Mouse (Mus musculus): ENCODE results near the gene Pten. TPM values are rescaled to one million over a fixed set of nuclear protein-coding genes. Genes with fewer than 3 reads are reported as not detected.

The Pten gene
- polyA plus RNA-seq, 1 experiment from 2014 or later: 49.1 TPM

DNA sequence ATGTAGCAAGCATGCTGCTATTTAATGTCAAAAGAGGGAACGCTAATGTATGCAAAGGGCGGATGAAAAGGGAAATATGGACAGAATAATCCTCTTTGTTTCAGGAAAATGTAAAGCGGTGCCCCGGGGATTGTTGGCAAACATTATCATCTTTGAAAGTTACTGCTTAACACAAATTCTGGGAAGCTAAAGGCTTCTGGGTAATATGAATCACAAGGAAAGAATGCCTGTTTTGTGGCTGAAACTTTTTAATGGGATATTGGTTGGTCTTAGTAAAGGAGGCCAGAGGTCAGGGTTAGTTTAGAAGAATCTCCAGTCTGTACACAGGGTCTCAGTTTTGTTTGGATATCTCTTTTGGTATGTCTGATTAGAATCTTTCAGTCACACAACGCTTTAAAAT lies 87.2 kb downstream of the Pten start:
- DNase-seq (ENCODE audit: low read depth, low spot score) (no peak), ATAC-seq (no peak)
- ChIA-PET POLR2A (no interaction called here), CTCF (no interaction called here)
- in situ Hi-C loops (cut with MboI; ENCODE audit: low pct_unique_long_range_greater_than_20kb): no loop called here
- TF ChIP-seq CTCF (IDR thresholded peaks at IDR 0.05): no peak
- H3K27me3 ChIP-seq: no peaks in the 10 kb centered on the region

DNA sequence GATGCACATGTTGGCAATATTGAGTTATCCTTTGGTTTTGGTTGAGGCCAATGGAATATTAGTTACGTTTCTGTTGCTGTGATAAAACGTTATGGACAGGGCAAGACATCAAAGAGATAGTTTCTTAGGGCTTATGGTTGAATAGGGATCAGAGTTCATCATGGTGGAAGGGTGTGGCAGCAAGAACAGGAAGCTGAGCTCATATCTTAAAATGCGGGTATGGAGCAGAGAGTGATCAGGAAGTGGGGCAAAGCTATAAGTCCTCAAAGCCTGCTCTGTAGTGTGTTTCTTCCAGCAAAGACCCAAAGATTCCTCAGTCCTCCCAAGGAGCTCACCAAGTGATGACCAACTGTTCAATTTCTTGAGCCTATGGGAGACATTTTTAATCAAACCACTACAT lies 90.7 kb downstream of the Pten start:
- in situ Hi-C loops (cut with MboI; ENCODE audit: low pct_unique_long_range_greater_than_20kb): no loop called here
- DNase-seq (ENCODE audit: low read depth, low spot score): no peak
- no peak for ATAC-seq

GRCm38 (mm10) chr19:32852306-32852705 lies 95.0 kb downstream of the Pten start:
- TF ChIP-seq CTCF (IDR thresholded peaks at IDR 0.05): no peak
- in situ Hi-C loops (cut with MboI; ENCODE audit: low pct_unique_long_range_greater_than_20kb): no loop called here
- DNase-seq (ENCODE audit: low read depth, low spot score) (no peak), ATAC-seq (no peak)
- H3K27me3 ChIP-seq: no peaks in the 10 kb centered on the region
- ChIA-PET CTCF (interaction anchor here (1.1 to 1.2 kb wide), 2 partner anchors 10 to 11 kb away, joined by 3 read pairs; no protein-coding TSS in a partner anchor), POLR2A (no interaction called here)

More for the DNA sequence above, 90.7 kb downstream of the Pten start:
- ChIA-PET CTCF (interaction anchor here (0.8 to 1.2 kb wide), 3 partner anchors 11 to 39 kb away, joined by 3 read pairs; no protein-coding TSS in a partner anchor), POLR2A (interaction anchor here (0.7 kb wide), 1 partner anchor 226 kb away, joined by 8 read pairs; no protein-coding TSS in a partner anchor)
- TF ChIP-seq CTCF (IDR thresholded peaks at IDR 0.05): no peak
- no peaks in the 10 kb centered on the region for H3K27me3 ChIP-seq

DNA sequence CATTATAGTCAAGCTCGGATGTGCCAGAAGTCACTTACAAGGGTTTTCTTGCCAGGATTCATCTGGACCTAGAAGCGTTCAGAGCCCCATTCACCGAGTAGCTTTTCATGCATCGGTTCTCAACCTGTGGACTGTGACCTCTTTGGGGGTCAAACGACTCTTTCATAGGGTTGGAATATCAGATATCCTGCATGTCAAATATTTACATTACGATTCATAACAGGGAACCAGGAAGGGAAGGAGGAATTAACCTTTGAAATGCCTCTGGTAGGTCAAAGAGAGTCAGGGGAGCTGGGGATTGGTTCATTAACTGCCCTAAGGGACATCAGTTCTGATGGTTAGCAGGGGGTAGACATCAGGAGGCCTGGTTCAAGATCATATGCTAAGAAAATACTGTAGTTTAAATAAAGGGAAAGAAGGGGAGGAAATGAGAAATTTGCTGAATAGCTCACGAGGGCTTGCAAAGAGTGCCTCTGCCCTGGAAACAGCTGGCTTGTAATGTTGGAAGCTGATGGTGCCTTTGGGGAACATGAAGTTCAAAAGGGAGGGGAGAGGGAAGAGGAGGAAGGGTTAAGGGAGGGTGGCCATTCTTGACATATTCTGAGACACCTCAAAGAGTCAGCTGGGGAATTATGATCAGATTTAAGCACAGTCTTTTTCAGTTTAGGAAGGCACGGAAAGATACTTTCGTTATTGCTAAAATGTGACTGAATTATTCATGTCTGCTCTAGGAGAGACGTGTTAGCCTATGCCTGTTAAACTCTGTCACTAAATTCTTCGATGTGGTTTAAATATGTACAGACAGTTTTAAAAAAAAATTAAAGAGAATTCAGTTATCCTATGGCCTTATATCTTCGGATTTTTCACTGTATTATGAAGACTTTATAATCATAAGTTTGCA lies 104.6 kb downstream of the Pten start:
- DNase-seq (ENCODE audit: low read depth, low spot score) (no peak), ATAC-seq (no peak)
- no peaks in the 10 kb centered on the region for H3K27me3 ChIP-seq
- ChIA-PET CTCF (interaction anchor here (0.8 to 1.4 kb wide), 2 partner anchors 9 to 32 kb away, joined by 3 read pairs; no protein-coding TSS in a partner anchor), POLR2A (interaction anchor here (0.6 to 0.9 kb wide), 2 partner anchors 49 to 125 kb away, joined by 3 to 4 read pairs; no protein-coding TSS in a partner anchor)
- in situ Hi-C loops (cut with MboI; ENCODE audit: low pct_unique_long_range_greater_than_20kb): no loop called here
- no peak for TF ChIP-seq CTCF (IDR thresholded peaks at IDR 0.05)

- in situ Hi-C loops (cut with MboI; ENCODE audit: low pct_unique_long_range_greater_than_20kb): no loop called here
- ChIA-PET CTCF (no interaction called here), POLR2A (no interaction called here)
- DNase-seq (ENCODE audit: low read depth, low spot score): no peak
- no peaks in the 10 kb centered on the region for H3K27me3 ChIP-seq
- no peak for ATAC-seq
- TF ChIP-seq CTCF (IDR thresholded peaks at IDR 0.05): no peak
Observed at GRCm38 (mm10) chr19:32866765-32867164, 109.5 kb downstream of the Pten start.

GRCm38 (mm10) chr19:32867181-32867897 lies 110.0 kb downstream of the Pten start:
- DNase-seq (ENCODE audit: low read depth, low spot score): no peak
- in situ Hi-C loops (cut with MboI; ENCODE audit: low pct_unique_long_range_greater_than_20kb): no loop called here
- H3K27me3 ChIP-seq: no peaks in the 10 kb centered on the region
- no peak for ATAC-seq
- CTCF ChIA-PET: no interaction called here
- POLR2A ChIA-PET: interaction anchor here (1.4 kb wide), 1 partner anchor 8 kb away, joined by 3 read pairs; no protein-coding TSS in a partner anchor
- TF ChIP-seq CTCF (IDR thresholded peaks at IDR 0.05): no peak

GRCm38 (mm10) chr19:32868560-32868959 lies 111.3 kb downstream of the Pten start:
- in situ Hi-C loops (cut with MboI; ENCODE audit: low pct_unique_long_range_greater_than_20kb): no loop called here
- ATAC-seq (no peak), DNase-seq (ENCODE audit: low read depth, low spot score) (no peak)
- ChIA-PET POLR2A (interaction anchor here (1.3 to 1.4 kb wide), 2 partner anchors 10 to 111 kb away, joined by 3 read pairs; partner anchors contain the start of gene Pten), CTCF (interaction anchor here (1.1 to 1.4 kb wide), 2 partner anchors 12 to 16 kb away, joined by 4 read pairs; no protein-coding TSS in a partner anchor)
- H3K27me3 ChIP-seq: no peaks in the 10 kb centered on the region
- TF ChIP-seq CTCF (IDR thresholded peaks at IDR 0.05): no peak

DNA sequence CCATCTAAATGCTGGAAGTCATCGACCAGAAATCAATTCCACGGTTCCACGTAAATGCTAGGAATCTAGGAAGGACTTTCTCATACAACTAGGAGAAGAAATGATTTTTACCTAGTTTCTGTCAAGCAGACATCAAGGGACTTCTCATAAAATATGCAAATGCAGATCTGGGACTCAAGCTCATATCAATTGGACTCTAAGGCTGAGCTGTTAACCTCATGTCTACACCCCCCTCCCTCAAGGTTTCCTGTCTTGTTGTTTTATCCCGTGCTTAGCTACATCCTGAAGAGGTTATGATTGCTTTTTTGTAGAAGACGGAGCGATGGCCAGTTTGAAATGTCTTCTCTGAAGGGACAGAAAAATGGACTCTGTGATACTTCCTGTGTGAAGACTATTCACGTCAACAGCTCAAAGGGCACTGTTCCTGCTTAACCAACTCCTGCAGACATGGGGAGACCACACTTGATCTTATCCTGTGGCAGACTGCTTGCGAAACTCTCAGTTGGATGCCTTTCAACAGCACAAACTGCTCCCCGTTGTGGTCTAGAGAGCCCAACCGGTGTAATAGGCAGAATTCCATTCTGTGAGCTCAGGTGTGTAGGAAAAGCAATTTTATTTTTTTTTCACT lies 111.9 kb downstream of the Pten start:
- peak; percentile 90 for ATAC-seq
- in situ Hi-C loops (cut with MboI; ENCODE audit: low pct_unique_long_range_greater_than_20kb): no loop called here
- TF ChIP-seq CTCF (IDR thresholded peaks at IDR 0.05): no peak
- ChIA-PET POLR2A (interaction anchor here (1.3 kb wide), 1 partner anchor 112 kb away, joined by 3 read pairs; the partner anchor contains the start of gene Pten), CTCF (interaction anchor here (1.1 to 1.4 kb wide), 2 partner anchors 13 to 15 kb away, joined by 4 read pairs; no protein-coding TSS in a partner anchor)
- DNase-seq (ENCODE audit: low read depth, low spot score): peak; percentile 41
- H3K27me3 ChIP-seq: no peaks in the 10 kb centered on the region

DNA sequence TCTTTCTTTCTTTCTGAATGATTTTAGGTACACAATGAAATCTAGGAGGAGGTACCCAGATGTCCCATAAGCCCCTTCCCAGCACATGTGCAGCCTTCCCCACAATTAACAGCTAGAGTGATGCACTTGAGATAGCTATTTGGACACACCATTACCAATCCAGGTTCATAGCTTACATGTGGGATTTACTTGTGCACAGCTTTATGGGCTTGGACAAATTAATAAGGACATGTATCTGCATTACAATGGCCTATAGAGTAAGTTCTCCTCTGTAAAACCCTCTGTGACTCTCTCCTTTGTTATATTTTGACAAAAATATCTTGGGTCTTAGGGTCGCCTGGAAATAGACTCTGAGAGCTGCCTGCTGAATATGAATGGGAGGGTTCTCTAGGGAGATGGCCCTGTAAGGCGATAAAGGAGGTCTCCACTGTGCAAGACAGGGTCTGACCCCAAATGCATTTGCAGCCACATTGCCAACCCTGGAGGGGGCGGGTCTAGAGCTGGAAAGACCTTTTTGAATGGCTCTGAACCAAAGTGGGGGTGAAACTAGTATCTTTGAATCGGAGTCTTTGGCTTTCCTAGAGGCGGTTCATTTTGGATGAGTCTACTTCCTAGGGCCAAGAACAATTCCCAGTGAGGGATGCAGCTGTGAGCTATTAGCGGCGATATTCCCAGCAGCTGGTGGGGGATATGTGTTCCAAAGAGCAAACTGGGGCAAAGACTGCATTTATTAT lies 116.8 kb downstream of the Pten start:
- POLR2A ChIA-PET: no interaction called here
- DNase-seq (ENCODE audit: low read depth, low spot score) (no peak), ATAC-seq (no peak)
- no peaks in the 10 kb centered on the region for H3K27me3 ChIP-seq
- no peak for TF ChIP-seq CTCF (IDR thresholded peaks at IDR 0.05)
- CTCF ChIA-PET: no interaction called here
- in situ Hi-C loops (cut with MboI; ENCODE audit: low pct_unique_long_range_greater_than_20kb): no loop called here

Other genes with a start within 250 kb of the Pten start
- 0.90 TPM for gene Papss2, start 161.7 kb upstream of the Pten start, polyA plus RNA-seq (2021)
- 90.8 TPM for gene Atad1, start 17.7 kb upstream of the Pten start, polyA plus RNA-seq (2021)